Mouse (Mus musculus) R1 (cell line): ENCODE measurements around the gene Emilin2.
A peak's percentile ranks its signal among the peaks of the same experiment; 100 is the strongest.
"Not testable (repeated sequence)": the region's sequence is repeated elsewhere in the genome, so short reads cannot be mapped to it uniquely, and the experiment has no call there.

Experiments
- DNase-seq: peaks from one replicate; pipeline ENCODE4 v3.0.0-alpha.2; 2018; ENCODE audit warnings: low read depth, low spot score

Gene Emilin2

GRCm38 (mm10) chr17:71311340-71312171 lies at the start of gene Emilin2:
Emilin2 (minus strand) TSS chr17:71311978.
- DNase-seq, result peak; percentile 70

GRCm38 (mm10) chr17:71355526-71355925 lies 43.7 kb upstream of the Emilin2 start:
- DNase-seq, result no peak

GRCm38 (mm10) chr17:71354205-71354604 lies 42.4 kb upstream of the Emilin2 start:
- DNase-seq, result no peak

- DNase-seq, result no peak
These were observed 36.4 kb upstream of the Emilin2 start for GRCm38 (mm10) chr17:71348188-71348587.

- no peak for DNase-seq
These were observed 30.2 kb upstream of the Emilin2 start for GRCm38 (mm10) chr17:71342006-71342405.

- no peak for DNase-seq
These were observed 26.8 kb upstream of the Emilin2 start for GRCm38 (mm10) chr17:71338627-71339026.

GRCm38 (mm10) chr17:71337546-71337945 lies 25.8 kb upstream of the Emilin2 start:
- DNase-seq, result no peak

- no peak for DNase-seq
These were observed 24.6 kb upstream of the Emilin2 start for GRCm38 (mm10) chr17:71336421-71336820.

- DNase-seq, result no peak
These were observed 20.5 kb upstream of the Emilin2 start for GRCm38 (mm10) chr17:71332298-71332697.

- not testable (repeated sequence) for DNase-seq
These were observed 9.0 kb upstream of the Emilin2 start for GRCm38 (mm10) chr17:71320731-71321130.

GRCm38 (mm10) chr17:71319361-71319760 lies 7.6 kb upstream of the Emilin2 start:
- no peak for DNase-seq

- DNase-seq, result no peak
These were observed 5.8 kb upstream of the Emilin2 start for GRCm38 (mm10) chr17:71317571-71317970.

GRCm38 (mm10) chr17:71314315-71314714 lies 2.5 kb upstream of the Emilin2 start:
- DNase-seq, result no peak

- DNase-seq, result peak; percentile 43
These were observed 1.1 kb downstream of the Emilin2 start for GRCm38 (mm10) chr17:71310486-71311339.

GRCm38 (mm10) chr17:71309711-71310485 lies 1.9 kb downstream of the Emilin2 start:
- peak; percentile 33 for DNase-seq

- no peak for DNase-seq
These were observed 2.6 kb downstream of the Emilin2 start for GRCm38 (mm10) chr17:71309141-71309540.

- DNase-seq, result no peak
These were observed 3.5 kb downstream of the Emilin2 start for GRCm38 (mm10) chr17:71308296-71308695.

GRCm38 (mm10) chr17:71307251-71307790 lies 4.5 kb downstream of the Emilin2 start:
- DNase-seq, result no peak

GRCm38 (mm10) chr17:71306716-71307115 lies 5.1 kb downstream of the Emilin2 start:
- DNase-seq, result no peak

- DNase-seq, result no peak
These were observed 5.7 kb downstream of the Emilin2 start for GRCm38 (mm10) chr17:71306091-71306490.

- DNase-seq, result no peak
These were observed 8.3 kb downstream of the Emilin2 start for GRCm38 (mm10) chr17:71303444-71303843.
